Mouse (Mus musculus) left cerebral cortex, adult 8-10 months (tissue): Measurements from ENCODE around the gene Dytn. TPM values are rescaled to one million over a fixed set of nuclear protein-coding genes. Genes with fewer than 3 reads are reported as not detected.

Experiments
- DNase-seq, 2 experiments: peaks; one replicate each; pipeline ENCODE4 v3.0.0; 2022; ENCODE audit warnings: low spot score in 2 of 2
- total RNA-seq, 4 experiments: library from RNA; stranded (reverse); gene quantifications; 2 replicates each; pipeline ENCODE4 v1.2.4; 2022

The Dytn gene
- total RNA-seq, 4 experiments from 2014 or later: 0.13 to 0.22 TPM; not detected in 2

DNA sequence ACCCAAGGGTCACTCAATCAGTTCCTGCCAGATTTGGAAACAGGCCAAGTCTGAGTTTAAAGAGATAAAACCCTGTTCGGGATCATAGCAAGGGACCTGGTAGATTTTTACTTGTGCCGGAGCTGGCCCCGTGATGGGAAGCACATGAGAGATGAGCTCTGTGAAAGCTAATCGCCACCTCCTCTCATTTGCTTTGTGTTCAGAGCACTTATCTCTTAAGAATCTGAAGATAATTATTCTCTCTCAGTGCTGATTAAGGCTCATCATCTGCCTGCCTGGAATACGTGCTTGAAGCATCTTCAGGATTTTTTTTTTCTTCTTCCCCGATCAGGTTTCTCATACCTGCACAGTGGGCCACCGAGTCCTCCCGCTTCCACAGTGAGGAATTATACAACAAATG, 107.6 kb downstream of the Dytn start:
- no peak for DNase-seq

- DNase-seq: no peak
Measured at GRCm38 (mm10) chr1:63576803-63577202, 109.9 kb downstream of the Dytn start.

- DNase-seq: no peak
Measured at GRCm38 (mm10) chr1:63573864-63574611, 112.7 kb downstream of the Dytn start.

- no peak for DNase-seq
Measured at GRCm38 (mm10) chr1:63573432-63573831, 113.3 kb downstream of the Dytn start.

Other genes starting within 250 kb of the Dytn start
- 100 to 1,000 TPM; 161 to 180 (median 175) TPM for gene Adam23, start 241.0 kb downstream of the Dytn start, total RNA-seq
- gene Gm39653, start 71.0 kb downstream of the Dytn start, total RNA-seq: not detected
- gene Mdh1b, start 43.4 kb upstream of the Dytn start, total RNA-seq: 1 to 10 TPM in 2 of 4 experiments, under 1 TPM in 2; 0.82 to 1.8 (median 1.2) TPM
- 10 to 100 TPM; 14.7 to 20.1 (median 17.5) TPM for gene Fastkd2, start 43.7 kb upstream of the Dytn start, total RNA-seq
- under 1 TPM in 3 of 4 experiments, not detected in 1; 0.21 to 0.34 (median 0.28) TPM for gene 4933402D24Rik, start 82.3 kb upstream of the Dytn start, total RNA-seq